Mouse (Mus musculus): ENCODE measurements at regions not wholly inside any gene's neighbourhood (a gene's known extent, or its start where the extent isn't known, plus 50 kb on each side); places are given as distances from the start of the nearest gene placed in this dataset.

DNA sequence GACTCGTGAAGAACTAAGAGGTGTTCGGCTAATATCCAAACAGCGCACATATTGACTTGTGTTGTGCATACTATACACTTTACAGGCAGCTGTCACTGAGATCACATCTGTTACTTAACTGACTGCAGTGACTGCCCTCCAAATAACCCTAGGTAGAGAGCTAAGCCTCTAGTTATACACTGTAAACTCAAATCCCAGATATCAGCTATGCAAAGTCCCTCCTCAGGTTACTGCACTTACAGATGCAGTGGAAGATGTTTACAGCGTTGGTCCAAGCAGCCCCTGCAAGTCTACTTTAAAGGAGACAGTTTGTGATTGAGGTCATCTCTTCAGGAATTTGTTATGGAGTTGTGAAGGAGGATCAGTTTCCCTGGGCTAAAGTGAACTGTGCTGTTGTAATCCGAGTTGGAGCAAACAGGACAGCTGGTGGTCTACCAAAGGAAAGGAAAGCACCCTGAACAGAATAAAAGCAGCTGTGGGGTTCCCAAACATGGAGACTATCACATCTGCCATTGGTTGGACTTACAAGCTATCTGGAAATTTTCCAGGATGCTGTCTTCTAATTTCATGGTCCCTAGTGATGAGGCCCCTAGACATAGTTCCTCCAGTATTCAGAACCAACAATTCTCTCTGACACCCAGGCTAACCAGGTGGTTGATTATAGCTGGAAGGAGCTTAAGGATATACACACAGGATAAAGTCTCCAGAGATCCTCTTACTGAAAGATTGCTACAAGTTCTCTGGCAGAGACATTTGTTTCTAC, 108.7 kb upstream of the Stk26 start:
- no peak for DNase-seq (ENCODE audit: low read depth)
- no peak for TF ChIP-seq POLR2A (IDR thresholded peaks at IDR 0.05; ENCODE audit: borderline replicate concordance, extremely low read depth, insufficient read depth, insufficient read length, poor library complexity, severe bottlenecking)
- TF ChIP-seq CTCF (IDR thresholded peaks at IDR 0.05; ENCODE audit: borderline replicate concordance, extremely low read depth, insufficient read depth, insufficient read length) = no peak

- TF ChIP-seq CTCF (IDR thresholded peaks at IDR 0.05; ENCODE audit: borderline replicate concordance, extremely low read depth, insufficient read depth, insufficient read length) (no peak), POLR2A (IDR thresholded peaks at IDR 0.05; ENCODE audit: borderline replicate concordance, extremely low read depth, insufficient read depth, insufficient read length, poor library complexity, severe bottlenecking) (no peak)
- DNase-seq (ENCODE audit: low read depth) = peak; percentile 5
These were observed 87.4 kb upstream of the Stk26 start for GRCm38 (mm10) chrX:50753459-50753858.
